In genomic region chr1:155062963-155063362, GRCm38 (mm10) we compare ENCODE assay signal across 13 mouse cellular contexts. TPM values are rescaled to one million over a fixed set of nuclear protein-coding genes. Genes with fewer than 3 reads are reported as not detected.
DNase-seq lines count a peak whose midpoint lies in the region; TF ChIP-seq lines count a peak whose summit lies in the region.
"Had no signal": no experiment of that assay in that cellular context is flagged by ENCODE, and none has a peak within 500 bp of the region (broad histone marks: within the 10 kb centered on the region; RNA-seq: fewer than 3 reads in every experiment).

No protein-coding gene starts in this region.

- DNase-seq in kidney, adult 2 months, result peak; percentile 37
- DNase-seq in kidney, adult 9 months, result no peak
- peak; percentile 84 for DNase-seq in cerebellum, adult 11 months
- DNase-seq in embryonic facial prominence, embryonic 10.5 days (ENCODE audit: low spot score), result no peak
- DNase-seq in limb, embryonic 10.5 days (ENCODE audit: low spot score), result no peak
- no peak for DNase-seq in spleen, postnatal 36 days (ENCODE audit: low spot score in 2 of 2)
- no peak for DNase-seq in thymus, postnatal 4 days
- DNase-seq in urinary bladder, postnatal 10 days (ENCODE audit: low spot score), result no peak
- DNase-seq: lung, embryonic 14.5 days; right cerebral cortex, postnatal 25 days had no signal

- H3K4me1 ChIP-seq in kidney, adult 2 months (ENCODE audit: control insufficient read depth, insufficient read depth, low read length), result peaks cover 15% of the 10 kb centered on the region; the same call in 1 of the 2 replicates
- H3K4me1 ChIP-seq in embryonic facial prominence, embryonic 10.5 days, result peaks cover 25% of the 10 kb centered on the region
- peaks cover 43% of the 10 kb centered on the region for H3K4me1 ChIP-seq in limb, embryonic 10.5 days

- H3K27ac ChIP-seq in kidney, adult 2 months (ENCODE audit: insufficient read depth, low read depth, low read length), result no peak overlapping the region
- H3K27ac ChIP-seq in embryonic facial prominence, embryonic 10.5 days (replicated peaks), result 0 out of 2 replicates have a peak overlapping the region, but pooled peaks have one; percentile 1
- H3K27ac ChIP-seq in limb, embryonic 10.5 days, result peak overlapping the region; percentile 27; the same call in 1 of the 2 replicates
- H3K27ac ChIP-seq: heart, embryonic 13.5 days had no signal

- TF ChIP-seq CTCF in kidney, adult 2 months (conservative IDR thresholded peaks at IDR 0.05; ENCODE audit: insufficient read depth, insufficient read length, low read depth, low read length), result no peak

- H3K4me3 ChIP-seq in kidney, adult 2 months (ENCODE audit: insufficient read depth, low read depth, low read length), result no peak overlapping the region
- H3K4me3 ChIP-seq in embryonic facial prominence, embryonic 10.5 days, result no peak overlapping the region
- H3K4me3 ChIP-seq in limb, embryonic 10.5 days, result no peak overlapping the region
- H3K4me3 ChIP-seq: erythroblast, embryonic 14.5 days; heart, embryonic 13.5 days; kidney, embryonic 15.5 days had no signal

- H3K36me3 ChIP-seq in kidney, adult 2 months (ENCODE audit: control insufficient read depth, insufficient read depth, low read length), result no peaks in the 10 kb centered on the region
- no peaks in the 10 kb centered on the region for H3K36me3 ChIP-seq in embryonic facial prominence, embryonic 10.5 days (replicated peaks)
- no peaks in the 10 kb centered on the region for H3K36me3 ChIP-seq in limb, embryonic 10.5 days
- H3K36me3 ChIP-seq: heart, embryonic 13.5 days; kidney, embryonic 15.5 days had no signal

- TF ChIP-seq POLR2A in kidney, adult 2 months (IDR thresholded peaks at IDR 0.05; ENCODE audit: low read depth, low read length), result no peak

- no peaks in the 10 kb centered on the region for H3K9me3 ChIP-seq in embryonic facial prominence, embryonic 10.5 days
- H3K9me3 ChIP-seq in limb, embryonic 10.5 days (replicated peaks), result no peaks in the 10 kb centered on the region
- H3K9me3 ChIP-seq: heart, embryonic 13.5 days; kidney, embryonic 15.5 days had no signal

- H3K27me3 ChIP-seq in kidney, adult 2 months (replicated peaks; ENCODE audit: control insufficient read depth, insufficient read depth, low read length), result no peaks in the 10 kb centered on the region
- H3K27me3 ChIP-seq in embryonic facial prominence, embryonic 10.5 days (replicated peaks; ENCODE audit: low read depth, poor library complexity, severe bottlenecking), result peaks cover 29% of the 10 kb centered on the region
- peaks cover 18% of the 10 kb centered on the region for H3K27me3 ChIP-seq in limb, embryonic 10.5 days (ENCODE audit: low read depth, poor library complexity, severe bottlenecking)
- H3K27me3 ChIP-seq: heart, embryonic 13.5 days had no signal

- WGBS in kidney, adult 2 months, result 89% methylated on average over 4 of the region's 4 CpGs
- 93% methylated on average over 4 of the region's 4 CpGs for WGBS in embryonic facial prominence, embryonic 10.5 days
- WGBS in limb, embryonic 10.5 days, result 85% methylated on average over 4 of the region's 4 CpGs

RNA-seq across cellular contexts. Expression of gene Ier5, which starts 36.5 kb away (rescaled TPM):
- polyA plus RNA-seq in kidney, adult 2 months (2012; rRNA removed), result 8.6 and 9.8 TPM in 2 replicates
- polyA plus RNA-seq in embryonic facial prominence, embryonic 10.5 days (2016; fragmentation: Nextera tagmentation; extraction: Ambion mirVana), result 4.4 TPM in 2 replicates
- polyA plus RNA-seq in limb, embryonic 10.5 days (2016; fragmentation: Nextera tagmentation; extraction: Ambion mirVana), result 4.5 and 6.9 TPM in 2 replicates

Comparison
In these comparisons a context has a peak if more than half of its experiments do, and no peak if none do; other contexts are left out.
1. DNase-seq: peak in kidney, adult 2 months (single experiment) and cerebellum, adult 11 months (single experiment); none in kidney, adult 9 months (single experiment), embryonic facial prominence, embryonic 10.5 days (single experiment), limb, embryonic 10.5 days (single experiment), spleen, postnatal 36 days (0 of 2), thymus, postnatal 4 days (single experiment) and urinary bladder, postnatal 10 days (single experiment).